Comparison of ENCODE assay signal across 8 mouse cellular contexts in genomic region chr6:31357286-31357685, GRCm38 (mm10). TPM values are rescaled to one million over a fixed set of nuclear protein-coding genes. Genes with fewer than 3 reads are reported as not detected.
A peak's percentile ranks its signal among the peaks of the same experiment; 100 is the strongest.
DNase-seq lines count a peak whose midpoint lies in the region; ATAC-seq lines count a peak whose summit lies in the region.

No protein-coding gene starts in this region.

- H3K9ac ChIP-seq in embryonic facial prominence, embryonic 14.5 days (ENCODE audit: low read depth, low read length), result no peak overlapping the region

- 52% methylated on average over 4 of the region's 4 CpGs for WGBS in embryonic facial prominence, embryonic 14.5 days
- WGBS in embryonic facial prominence, embryonic 10.5 days, result 68% methylated on average over 4 of the region's 4 CpGs

- no peaks in the 10 kb centered on the region for H3K9me3 ChIP-seq in embryonic facial prominence, embryonic 14.5 days (ENCODE audit: control insufficient read depth, low read length)
- H3K9me3 ChIP-seq in embryonic facial prominence, embryonic 10.5 days, result no peaks in the 10 kb centered on the region

- peak; percentile 71 for DNase-seq in embryonic facial prominence, embryonic 14.5 days (ENCODE audit: low spot score)
- no peak for DNase-seq in embryonic facial prominence, embryonic 10.5 days (ENCODE audit: low spot score)
- DNase-seq in NIH3T3 (ENCODE audit: low read depth) (peak; percentile 73), liver (no peak)
- DNase-seq in heart, adult 9 months (ENCODE audit: low spot score in 2 of 2), result peak; percentile 75
- DNase-seq in left cerebral cortex, adult 8-10 months (ENCODE audit: low spot score in 2 of 2), result peak; percentile 44 to 63
- DNase-seq in right cerebral cortex, postnatal 36 days (ENCODE audit: low spot score in 2 of 2), result peak; percentile 41 to 58
- no peak for DNase-seq in cerebellum, postnatal 36 days

- ATAC-seq in embryonic facial prominence, embryonic 14.5 days (ENCODE audit: low read depth), result peak; percentile 95

- H3K27ac ChIP-seq in embryonic facial prominence, embryonic 14.5 days (replicated peaks; ENCODE audit: low read depth, low read length), result no peak overlapping the region
- no peak overlapping the region for H3K27ac ChIP-seq in embryonic facial prominence, embryonic 10.5 days (replicated peaks)

- H3K36me3 ChIP-seq in embryonic facial prominence, embryonic 14.5 days (ENCODE audit: control insufficient read depth, insufficient read depth, low read length), result no peaks in the 10 kb centered on the region
- no peaks in the 10 kb centered on the region for H3K36me3 ChIP-seq in embryonic facial prominence, embryonic 10.5 days (replicated peaks)

- peaks cover 4% of the 10 kb centered on the region; the same call in 1 of the 2 replicates for H3K4me1 ChIP-seq in embryonic facial prominence, embryonic 14.5 days (ENCODE audit: control insufficient read depth, insufficient read depth, low read length)
- H3K4me1 ChIP-seq in embryonic facial prominence, embryonic 10.5 days, result no peaks in the 10 kb centered on the region; the same call in 1 of the 2 replicates

- no peak overlapping the region for H3K4me3 ChIP-seq in embryonic facial prominence, embryonic 14.5 days (ENCODE audit: low read depth, low read length)
- no peak overlapping the region for H3K4me3 ChIP-seq in embryonic facial prominence, embryonic 10.5 days

- no peaks in the 10 kb centered on the region for H3K27me3 ChIP-seq in embryonic facial prominence, embryonic 14.5 days (replicated peaks; ENCODE audit: control insufficient read depth, insufficient read depth, low read length)
- H3K27me3 ChIP-seq in embryonic facial prominence, embryonic 10.5 days (replicated peaks; ENCODE audit: low read depth, poor library complexity, severe bottlenecking), result no peaks in the 10 kb centered on the region; the same call in 1 of the 2 replicates

- no peak overlapping the region for H3K4me2 ChIP-seq in embryonic facial prominence, embryonic 14.5 days (ENCODE audit: low read depth, low read length)

RNA-seq across cellular contexts. Expression of gene Mkln1, which starts 41.2 kb away (rescaled TPM):
- 155 and 165 TPM in 2 replicates for polyA plus RNA-seq in embryonic facial prominence, embryonic 14.5 days (2014; fragmentation: Nextera tagmentation; extraction: Ambion mirVana)
- 210 and 227 TPM in 2 replicates for polyA plus RNA-seq in embryonic facial prominence, embryonic 10.5 days (2016; fragmentation: Nextera tagmentation; extraction: Ambion mirVana)
- 100 to 1,000 TPM; 153 to 177 (median 175) TPM for total RNA-seq in left cerebral cortex, adult 8-10 months (2022)

Comparison
In these comparisons a context has a peak if more than half of its experiments do, and no peak if none do; other contexts are left out.
1. DNase-seq: peak in embryonic facial prominence, embryonic 14.5 days (single experiment), NIH3T3 (single experiment), heart, adult 9 months (2 of 2), left cerebral cortex, adult 8-10 months (2 of 2) and right cerebral cortex, postnatal 36 days (2 of 2); none in embryonic facial prominence, embryonic 10.5 days (single experiment), liver (single experiment) and cerebellum, postnatal 36 days (0 of 2).